Mouse (Mus musculus): ENCODE measurements around the gene Hist1h4m.
"Not testable (repeated sequence)": the region's sequence is repeated elsewhere in the genome, so short reads cannot be mapped to it uniquely, and the experiment has no call there.

DNA sequence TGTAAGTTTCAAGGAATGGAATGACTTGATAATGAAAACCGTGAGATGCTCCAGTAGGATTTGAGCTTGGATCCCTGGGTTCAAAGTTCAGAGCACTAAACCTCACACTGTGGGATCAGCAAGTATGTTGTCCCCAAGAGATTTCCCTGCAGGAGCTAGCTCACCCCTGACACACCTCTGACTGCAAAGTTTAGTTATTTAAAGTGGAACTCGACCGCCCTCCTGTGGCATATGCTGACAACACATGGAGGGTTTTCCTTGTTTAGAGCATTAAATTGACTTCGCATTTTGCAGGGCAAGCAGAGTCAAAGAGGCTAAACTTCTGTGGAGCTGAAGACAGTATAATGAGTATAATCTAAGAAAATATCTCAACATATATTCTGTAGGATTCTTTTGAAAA is 8.5 kb upstream of the Hist1h4m start:
- not testable (repeated sequence) for TF ChIP-seq NANOG (IDR thresholded peaks at IDR 0.05; ENCODE audit: borderline replicate concordance, low read length); CTCF (conservative IDR thresholded peaks at IDR 0.05; ENCODE audit: low read length)
